Mouse (Mus musculus): Measurements from ENCODE around the gene Zfp57.

DNA sequence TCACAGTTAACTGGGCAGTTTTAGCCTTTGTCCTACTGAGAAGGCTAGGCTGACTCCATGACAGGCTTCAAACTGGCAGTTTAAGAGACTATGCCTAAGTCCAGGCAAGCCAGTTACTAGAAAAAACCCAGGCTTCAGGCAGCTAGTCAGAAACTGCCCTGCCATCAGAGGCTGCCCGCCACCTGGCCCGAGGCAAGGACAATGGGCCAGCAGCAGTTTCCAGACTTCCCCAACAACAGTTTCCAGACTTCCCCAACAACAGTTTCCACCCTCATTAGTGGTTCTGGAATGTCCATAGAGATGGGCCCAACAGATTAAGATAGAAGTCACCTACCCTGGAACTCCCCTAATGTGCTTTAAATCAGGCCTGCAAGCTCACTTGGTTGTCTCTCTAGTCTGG lies 25.5 kb downstream of the Zfp57 start:
- TF ChIP-seq TBP (conservative IDR thresholded peaks at IDR 0.05; ENCODE audit: low read depth, low read length) (no peak), IRF4 (IDR thresholded peaks at IDR 0.05; ENCODE audit: low read depth, low read length) (no peak), USF2 (conservative IDR thresholded peaks at IDR 0.05; ENCODE audit: low read depth, low read length) (no peak), CTCF (conservative IDR thresholded peaks at IDR 0.05 in 1 of 2, IDR thresholded peaks at IDR 0.05 in 1 of 2; ENCODE audit: low read depth in 2 of 2, low read length in 2 of 2) (no peak), EP300 (IDR thresholded peaks at IDR 0.05; ENCODE audit: low read length) (no peak), SMC3 (IDR thresholded peaks at IDR 0.05; ENCODE audit: low read depth, low read length) (no peak), POLR2A (IDR thresholded peaks at IDR 0.05; ENCODE audit: low read depth, low read length) (no peak), ZMIZ1 (IDR thresholded peaks at IDR 0.05; ENCODE audit: low read depth, low read length) (no peak), RCOR1 (conservative IDR thresholded peaks at IDR 0.05; ENCODE audit: low read depth, low read length) (no peak), PAX5 (IDR thresholded peaks at IDR 0.05; ENCODE audit: low read length) (no peak), E2F4 (IDR thresholded peaks at IDR 0.05; ENCODE audit: insufficient replicate concordance, low read depth, low read length) (no peak), TCF12 (IDR thresholded peaks at IDR 0.05; ENCODE audit: low read depth, low read length) (no peak), ZC3H11A (IDR thresholded peaks at IDR 0.05; ENCODE audit: low read depth, low read length) (no peak), MEF2A (IDR thresholded peaks at IDR 0.05; ENCODE audit: borderline replicate concordance, low read depth, low read length) (no peak)

Data from CH12.LX (cell line).